8 mouse cellular contexts compared by ENCODE assay signal in the genomic region with DNA sequence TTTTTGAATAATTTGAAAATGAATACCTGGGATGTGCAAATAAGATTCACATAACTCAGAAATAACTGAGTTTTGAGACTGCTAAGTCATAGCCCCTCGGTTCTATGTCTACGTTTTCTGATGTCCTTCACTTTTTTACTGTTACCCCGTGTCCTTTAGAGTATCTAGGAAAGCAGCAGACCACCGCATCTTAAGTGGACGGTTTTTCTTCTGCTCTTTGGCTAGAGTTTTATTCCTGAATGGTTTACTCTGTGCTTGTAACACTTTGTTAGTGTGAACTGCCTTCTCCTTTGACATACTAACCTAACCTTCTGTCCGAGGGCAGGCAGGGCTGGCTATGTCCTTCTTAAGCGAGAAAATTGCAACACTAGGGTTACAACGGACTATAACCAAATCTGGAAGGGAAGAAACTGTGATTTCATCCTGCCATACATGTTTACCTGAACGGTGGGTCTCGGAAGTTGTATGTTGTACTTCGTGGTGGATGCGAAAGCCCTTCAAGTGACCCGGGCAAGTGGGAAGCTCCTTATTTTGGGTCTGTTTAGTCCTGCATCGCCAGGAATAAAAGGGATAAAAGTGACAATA. TPM values are rescaled to one million over a fixed set of nuclear protein-coding genes. Genes with fewer than 3 reads are reported as not detected.
A peak's percentile ranks its signal among the peaks of the same experiment; 100 is the strongest.
DNase-seq lines count a peak whose midpoint lies in the region; ATAC-seq and TF ChIP-seq lines count a peak whose summit lies in the region.

No protein-coding gene starts in this region.

- peak overlapping the region; percentile 96 for H3K9ac ChIP-seq in heart, embryonic 12.5 days
- peak overlapping the region; percentile 84 for H3K9ac ChIP-seq in hindbrain, embryonic 15.5 days

- peaks cover 28% of the 10 kb centered on the region for H3K4me1 ChIP-seq in heart, embryonic 12.5 days (replicated peaks)
- peaks cover 27% of the 10 kb centered on the region for H3K4me1 ChIP-seq in bone marrow macrophage, adult 2 months (ENCODE audit: control insufficient read depth, insufficient read depth, low read length)
- peaks cover 28% of the 10 kb centered on the region for H3K4me1 ChIP-seq in hindbrain, embryonic 15.5 days (replicated peaks)
- peaks cover 50% of the 10 kb centered on the region for H3K4me1 ChIP-seq in megakaryocyte, embryonic 14.5 days

- TF ChIP-seq CTCF in bone marrow macrophage, adult 2 months (IDR thresholded peaks at IDR 0.05; ENCODE audit: low read depth, low read length): no peak

- no peaks in the 10 kb centered on the region for H3K27me3 ChIP-seq in heart, embryonic 12.5 days (replicated peaks)
- H3K27me3 ChIP-seq in hindbrain, embryonic 15.5 days: no peaks in the 10 kb centered on the region
- H3K27me3 ChIP-seq in megakaryocyte, embryonic 14.5 days (replicated peaks): no peaks in the 10 kb centered on the region

- H3K36me3 ChIP-seq in heart, embryonic 12.5 days: peaks cover 27% of the 10 kb centered on the region
- peaks cover 24% of the 10 kb centered on the region for H3K36me3 ChIP-seq in hindbrain, embryonic 15.5 days
- H3K36me3 ChIP-seq in megakaryocyte, embryonic 14.5 days (replicated peaks; ENCODE audit: low read length): peaks cover 30% of the 10 kb centered on the region

- intact Hi-C loops in heart, postnatal 10 days (cut with DNase I): loop anchor here (1.0 kb wide), 1 partner anchor 9 kb away; no protein-coding TSS in a partner anchor
- intact Hi-C loops in left cerebral cortex, postnatal 36 days (cut with DNase I): no loop called here

- no peak for TF ChIP-seq POLR2A in bone marrow macrophage, adult 2 months (IDR thresholded peaks at IDR 0.05; ENCODE audit: borderline replicate concordance, low read depth, low read length)

- H3K4me2 ChIP-seq in heart, embryonic 12.5 days: peak overlapping the region; percentile 91
- H3K4me2 ChIP-seq in hindbrain, embryonic 15.5 days: peak overlapping the region; percentile 60

- H3K27ac ChIP-seq in heart, embryonic 12.5 days (ENCODE audit: poor library complexity, severe bottlenecking): peak overlapping the region; percentile 97
- peak overlapping the region; percentile 93 for H3K27ac ChIP-seq in bone marrow macrophage, adult 2 months (ENCODE audit: insufficient read depth, low read depth, low read length)
- peak overlapping the region; percentile 97 for H3K27ac ChIP-seq in hindbrain, embryonic 15.5 days (replicated peaks)

- H3K4me3 ChIP-seq in heart, embryonic 12.5 days: peak overlapping the region; percentile 92
- peak overlapping the region; percentile 72 for H3K4me3 ChIP-seq in bone marrow macrophage, adult 2 months (ENCODE audit: insufficient read depth, low read length)
- H3K4me3 ChIP-seq in hindbrain, embryonic 15.5 days: peak overlapping the region; percentile 66
- H3K4me3 ChIP-seq in megakaryocyte, embryonic 14.5 days (replicated peaks): peak overlapping the region; percentile 95

- no peak for ATAC-seq in heart, embryonic 12.5 days (ENCODE audit: insufficient number of reproducible peaks, low FRiP score)
- no peak for ATAC-seq in hindbrain, embryonic 15.5 days (ENCODE audit: low FRiP score, low read depth)

- DNase-seq in heart, postnatal 10 days: no peak
- no peak for DNase-seq in urinary bladder, postnatal 25 days (ENCODE audit: low spot score)
- no peak for DNase-seq in left cerebral cortex, adult 9 months (ENCODE audit: low spot score in 2 of 2)
- DNase-seq in left cerebral cortex, postnatal 36 days (ENCODE audit: low spot score in 2 of 2): no peak

- 5% methylated on average over 14 of the region's 14 CpGs for WGBS in heart, embryonic 12.5 days
- 6% methylated on average over 14 of the region's 14 CpGs for WGBS in hindbrain, embryonic 15.5 days

- no peaks in the 10 kb centered on the region for H3K9me3 ChIP-seq in heart, embryonic 12.5 days (replicated peaks)
- no peaks in the 10 kb centered on the region for H3K9me3 ChIP-seq in hindbrain, embryonic 15.5 days
- H3K9me3 ChIP-seq in megakaryocyte, embryonic 14.5 days: no peaks in the 10 kb centered on the region

RNA-seq across cellular contexts. Expression of a gene that starts 0.7 kb away (rescaled TPM):
- polyA plus RNA-seq in heart, embryonic 12.5 days (2016; fragmentation: Nextera tagmentation; extraction: Ambion mirVana): 921 and 928 TPM in 2 replicates
- 1,000 to 10,000 TPM; 3,104 to 3,215 TPM for total RNA-seq in heart, postnatal 10 days (2021)
- polyA plus RNA-seq in bone marrow macrophage, adult 2 months (2012; ENCODE audit: insufficient read depth, insufficient read length, missing spikeins): 3,849 and 4,223 TPM in 2 replicates
- polyA plus RNA-seq in hindbrain, embryonic 15.5 days (2015; fragmentation: Nextera tagmentation; extraction: Ambion mirVana): 665 and 758 TPM in 2 replicates
- polyA plus RNA-seq in megakaryocyte, embryonic 14.5 days (2012; ENCODE audit: insufficient read depth, low replicate concordance): 1,815 and 2,518 TPM in 2 replicates
- 100 to 1,000 TPM; 939 to 945 TPM for total RNA-seq in left cerebral cortex, postnatal 36 days (2021)

RNA-seq across cellular contexts. Expression of a gene that starts 57.4 kb away (rescaled TPM):
- 5.5 and 6.0 TPM in 2 replicates for polyA plus RNA-seq in heart, embryonic 12.5 days (2016; fragmentation: Nextera tagmentation; extraction: Ambion mirVana)
- total RNA-seq in heart, postnatal 10 days (2021): 10 to 100 TPM; 20.2 to 23.5 TPM
- 26.8 and 33.3 TPM in 2 replicates for polyA plus RNA-seq in bone marrow macrophage, adult 2 months (2012; ENCODE audit: insufficient read depth, insufficient read length, missing spikeins)
- polyA plus RNA-seq in hindbrain, embryonic 15.5 days (2015; fragmentation: Nextera tagmentation; extraction: Ambion mirVana): 9.2 and 9.9 TPM in 2 replicates
- 13.6 TPM in 1 of 2 replicates, not detected in the other for polyA plus RNA-seq in megakaryocyte, embryonic 14.5 days (2012; ENCODE audit: insufficient read depth, low replicate concordance)
- total RNA-seq in left cerebral cortex, postnatal 36 days (2021): 10 to 100 TPM; 11.3 to 11.7 TPM
